Mouse (Mus musculus) midbrain, embryonic 14.5 days (tissue): Measurements from ENCODE around the gene Sh2d5. TPM values are rescaled to one million over a fixed set of nuclear protein-coding genes. Genes with fewer than 3 reads are reported as not detected.
A peak's percentile ranks its signal among the peaks of the same experiment; 100 is the strongest.

Experiments
- ATAC-seq: fragments of 200-750 bp; cut with Nextera tagmentation; 2 replicates; pipeline ENCODE4 v1.8.0; 2017; ENCODE audit warnings: moderate number of reproducible peaks, moderate library complexity; ENCODE audit not compliant: low FRiP score, low TSS enrichment
- DNase-seq: peaks from one replicate; pipeline ENCODE4 v3.0.0-alpha.2; 2015
- H3K27ac ChIP-seq: fragments of 300-500 bp; sonication (generic); replicated peaks from 2 replicates; pipeline ENCODE4 v1.5.1; 2014; ENCODE audit warnings: mild to moderate bottlenecking, low read depth, low read length, moderate library complexity
- H3K27me3 ChIP-seq: fragments of 300-500 bp; sonication (generic); 2 replicates; pipeline ENCODE4 v1.6.1; 2014; ENCODE audit warnings: low read length, control low read depth, mixed read lengths; ENCODE audit not compliant: control insufficient read depth, insufficient read depth
- H3K36me3 ChIP-seq: fragments of 300-500 bp; sonication (generic); 2 replicates; pipeline ENCODE4 v1.6.1; 2014; ENCODE audit warnings: low read length, control low read depth; ENCODE audit not compliant: control insufficient read depth, insufficient read depth
- H3K4me1 ChIP-seq: fragments of 300-500 bp; sonication (generic); 2 replicates; pipeline ENCODE4 v1.6.1; 2014; ENCODE audit warnings: mild to moderate bottlenecking, antibody characterized with exemption, low read length, control low read depth; ENCODE audit not compliant: control insufficient read depth, insufficient read depth
- H3K4me2 ChIP-seq: fragments of 300-500 bp; sonication (generic); 2 replicates; pipeline ENCODE4 v1.6.1; 2014; ENCODE audit warnings: mild to moderate bottlenecking, low read length, moderate library complexity
- H3K4me3 ChIP-seq: fragments of 300-500 bp; sonication (generic); replicated peaks from 2 replicates; pipeline ENCODE4 v1.5.1; 2014; ENCODE audit warnings: low read depth, low read length
- H3K9ac ChIP-seq: fragments of 300-500 bp; sonication (generic); replicated peaks from 2 replicates; pipeline ENCODE4 v1.6.1; 2014; ENCODE audit warnings: mild to moderate bottlenecking, low read length, moderate library complexity
- H3K9me3 ChIP-seq: fragments of 300-500 bp; sonication (generic); 2 replicates; pipeline ENCODE4 v1.6.1; 2016; ENCODE audit warnings: low read length, control low read depth, mixed read lengths; ENCODE audit not compliant: control insufficient read depth
- WGBS: fragments of 180-500 bp; shearing (Covaris S2); extraction: QIAGEN DNeasy Blood & Tissue Kit; methylation state at CpG from one replicate; pipeline ENCODE4 v1.1.7; 2014; 5-methylcytosine and 5-hydroxymethylcytosine counted together
- polyA plus RNA-seq: library from polyadenylated mRNA; unstranded; fragments of >200 nt; fragmentation: Nextera tagmentation; extraction: Ambion mirVana; gene quantifications from 2 replicates; pipeline ENCODE4 v1.2.1, GENCODE M21; 2014

Sh2d5 gene
- 7.7 and 9.4 TPM in 2 replicates for polyA plus RNA-seq

DNA sequence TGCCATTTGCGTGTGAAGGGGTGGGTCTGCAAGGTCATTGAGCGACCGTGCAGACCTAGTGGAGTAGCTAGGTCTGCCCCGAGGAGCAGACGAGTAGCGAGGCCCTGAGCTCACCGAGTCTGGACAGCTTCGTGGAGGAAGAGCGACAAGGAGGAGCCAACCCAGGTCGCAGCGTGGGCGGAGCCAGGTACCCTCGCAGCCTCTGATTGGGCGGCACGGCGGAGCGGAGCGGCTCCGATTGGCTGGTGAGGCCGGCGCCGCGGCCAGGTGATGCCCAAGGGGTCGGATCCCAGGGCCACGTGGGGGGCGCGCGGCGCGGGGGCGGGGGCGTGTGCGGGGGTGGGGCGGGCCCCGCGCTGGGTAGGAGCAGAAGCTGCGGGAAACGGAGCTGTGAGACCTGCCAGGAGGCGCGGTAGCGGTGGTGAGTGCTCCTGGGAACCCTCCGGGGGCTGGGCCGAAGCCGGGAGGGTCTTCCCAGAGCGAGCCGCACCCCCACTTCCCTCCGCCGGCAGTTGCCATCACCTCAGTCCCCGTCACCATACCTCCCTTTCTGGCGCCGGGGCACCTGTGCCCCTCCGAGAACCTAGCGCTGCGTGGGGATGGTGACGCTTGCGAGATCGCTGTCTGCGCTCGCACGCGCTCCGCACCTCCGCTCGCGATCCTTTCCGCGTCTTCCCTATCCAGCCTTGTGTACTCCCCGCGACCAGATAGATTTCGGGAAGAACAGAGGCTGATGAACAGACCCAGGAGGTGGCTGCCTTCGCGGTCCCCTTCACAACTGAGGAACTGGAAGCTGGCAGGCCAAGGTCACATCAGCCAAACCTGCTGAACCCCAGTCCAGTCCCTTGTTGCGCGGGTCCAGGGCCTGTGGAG is at the start of gene Sh2d5, which contains the start of gene Kif17:
Gene Sh2d5 (plus strand): TSS at position 316 of the 873 bp plus-strand sequence.
Gene Kif17 (plus strand): TSS at position 348 of the 873 bp plus-strand sequence.
- Histone ChIP-seq H3K27ac (peak within 1 kb of the TSS; percentile 60), H3K9me3 (no peaks in the 10 kb centered on the region), H3K36me3 (peaks cover 18% of the 10 kb centered on the region), H3K4me3 (peak within 1 kb of the TSS; percentile 58), H3K4me2 (peak within 1 kb of the TSS; percentile 95), H3K27me3 (peaks cover 10% of the 10 kb centered on the region; the same call in 1 of the 2 replicates), H3K9ac (peak within 1 kb of the TSS; percentile 63), H3K4me1 (peaks cover 30% of the 10 kb centered on the region)
- DNase-seq (peak; percentile 93), ATAC-seq (peak; percentile 90)
- under 1% methylated on average over 74 of the region's 74 CpGs for WGBS

DNA sequence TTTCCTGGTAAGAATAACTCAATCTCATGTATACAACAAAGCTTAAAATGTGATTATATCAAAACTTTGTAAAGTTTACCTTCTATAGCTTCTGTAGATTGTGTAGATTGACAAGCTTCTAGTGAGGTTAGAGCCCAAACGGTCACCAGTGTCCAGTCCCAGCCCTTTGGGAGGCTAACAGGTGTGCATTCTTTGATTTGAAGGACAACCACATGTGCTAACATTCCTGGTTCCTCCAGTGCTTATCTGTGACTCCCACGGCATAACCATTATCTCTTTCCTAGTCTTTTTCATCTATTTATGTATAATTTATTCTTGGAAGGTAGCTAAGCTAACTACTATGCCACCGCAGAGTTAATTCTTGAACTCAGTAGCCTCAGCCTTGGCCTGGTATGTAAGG is 49.4 kb upstream of the Sh2d5 start:
- Histone ChIP-seq H3K4me2 (no peak overlapping the region), H3K36me3 (peaks cover 92% of the 10 kb centered on the region), H3K4me1 (no peaks in the 10 kb centered on the region), H3K27me3 (no peaks in the 10 kb centered on the region), H3K27ac (no peak overlapping the region), H3K9me3 (no peaks in the 10 kb centered on the region), H3K9ac (no peak overlapping the region), H3K4me3 (no peak overlapping the region)
- WGBS, result 94% methylated on average over 3 of the region's 3 CpGs
- DNase-seq, result no peak
- ATAC-seq, result no peak

DNA sequence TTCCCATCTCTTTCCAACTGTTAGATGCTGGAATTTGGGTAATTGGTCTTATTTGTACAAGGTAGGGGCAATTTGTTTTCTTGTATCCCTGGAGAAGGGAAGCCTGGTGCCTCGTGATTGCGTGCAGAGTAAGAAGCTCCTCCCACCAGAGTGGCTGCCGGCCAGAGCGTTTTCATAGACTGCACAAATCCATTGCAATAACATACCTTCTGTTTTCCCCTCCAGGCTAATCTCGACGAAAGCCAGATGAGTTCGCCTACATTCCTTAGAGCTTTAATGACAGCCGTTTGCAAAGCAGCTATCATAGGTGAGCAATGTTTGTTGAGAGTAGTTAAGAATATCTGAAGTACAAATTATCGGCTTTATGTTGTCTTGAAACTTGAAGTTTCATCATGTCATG is 48.5 kb upstream of the Sh2d5 start:
- no peak overlapping the region for H3K4me2 ChIP-seq
- 90% methylated on average over 9 of the region's 9 CpGs for WGBS
- H3K27me3 ChIP-seq, result no peaks in the 10 kb centered on the region
- no peaks in the 10 kb centered on the region for H3K9me3 ChIP-seq
- no peak overlapping the region for H3K9ac ChIP-seq
- peaks cover 91% of the 10 kb centered on the region for H3K36me3 ChIP-seq
- H3K4me3 ChIP-seq, result no peak overlapping the region
- no peaks in the 10 kb centered on the region for H3K4me1 ChIP-seq
- no peak for DNase-seq
- no peak for ATAC-seq
- H3K27ac ChIP-seq, result no peak overlapping the region

DNA sequence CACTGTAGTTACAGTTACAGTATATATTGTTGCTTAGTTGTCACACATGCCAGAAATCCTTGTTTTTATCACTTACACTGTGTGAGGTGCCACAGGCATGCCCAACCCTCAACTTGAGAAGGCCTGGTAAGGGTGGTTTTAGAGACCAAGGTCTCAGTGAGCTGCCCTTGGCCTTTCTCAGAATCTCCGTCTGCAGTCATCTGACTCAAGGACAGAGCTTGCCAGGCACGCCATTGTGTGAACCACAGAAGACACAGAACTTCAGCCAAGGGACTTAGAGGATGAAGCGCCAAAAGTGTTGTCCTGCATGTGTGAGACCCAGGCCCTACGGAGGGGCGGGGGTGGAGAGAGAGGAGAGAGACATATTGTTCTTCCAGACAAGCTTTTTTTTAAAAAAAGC is 40.1 kb upstream of the Sh2d5 start:
- no peak overlapping the region for H3K4me2 ChIP-seq
- H3K4me3 ChIP-seq, result no peak overlapping the region
- no peaks in the 10 kb centered on the region for H3K4me1 ChIP-seq
- 90% methylated on average over 5 of the region's 5 CpGs for WGBS
- no peak overlapping the region for H3K9ac ChIP-seq
- no peaks in the 10 kb centered on the region for H3K27me3 ChIP-seq
- no peak overlapping the region for H3K27ac ChIP-seq
- no peak for ATAC-seq
- no peaks in the 10 kb centered on the region for H3K9me3 ChIP-seq
- peaks cover 48% of the 10 kb centered on the region for H3K36me3 ChIP-seq
- no peak for DNase-seq

DNA sequence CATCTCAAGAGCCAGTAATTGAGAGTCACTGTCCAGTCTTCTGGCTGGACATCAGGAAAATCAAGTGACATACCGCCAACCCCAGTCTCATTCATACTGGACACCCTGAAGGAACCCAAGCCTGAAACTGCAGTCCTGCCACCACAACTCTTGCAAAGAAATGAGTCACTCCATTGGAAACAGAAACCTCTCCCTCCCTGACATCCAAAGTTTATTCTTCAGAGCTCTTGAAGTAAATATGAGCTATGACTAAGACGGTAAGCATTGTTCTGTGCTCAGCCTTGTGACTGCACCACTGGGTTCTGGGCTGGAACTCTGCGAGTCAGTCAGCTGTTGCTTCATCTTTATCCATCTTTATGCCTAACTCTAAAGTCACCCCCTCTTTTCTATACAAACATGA is 36.3 kb upstream of the Sh2d5 start:
- no peak for ATAC-seq

DNA sequence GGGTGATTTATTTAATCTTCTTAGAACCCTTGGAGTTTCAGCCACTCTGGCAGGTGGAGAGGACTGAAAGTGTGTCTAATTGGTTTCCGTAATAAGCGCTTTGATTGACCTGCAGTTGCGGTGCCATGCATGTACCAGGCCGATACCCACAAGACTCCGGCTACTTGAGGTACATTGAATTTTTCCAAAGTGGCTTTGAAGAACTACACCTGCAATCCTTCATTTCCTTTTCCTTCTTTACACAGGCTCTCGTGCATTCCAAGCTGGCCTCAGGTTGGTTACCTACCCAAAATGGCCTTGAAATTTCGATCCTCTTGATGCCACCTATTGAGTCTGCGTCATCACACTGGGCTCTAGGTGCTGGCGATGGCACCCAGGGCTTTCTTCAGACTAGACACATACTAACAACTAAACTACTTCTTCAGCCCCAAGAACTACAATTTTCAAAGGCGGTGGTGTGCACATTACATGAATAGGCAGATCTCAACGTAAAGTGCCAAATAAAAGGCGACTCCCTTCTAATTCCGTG is 34.5 kb upstream of the Sh2d5 start:
- H3K27me3 ChIP-seq, result no peaks in the 10 kb centered on the region
- peak overlapping the region; percentile 100 for H3K27ac ChIP-seq
- H3K4me1 ChIP-seq, result peaks cover 23% of the 10 kb centered on the region
- no peaks in the 10 kb centered on the region for H3K9me3 ChIP-seq
- H3K4me3 ChIP-seq, result peak overlapping the region; percentile 94
- H3K9ac ChIP-seq, result peak overlapping the region; percentile 99
- H3K4me2 ChIP-seq, result peak overlapping the region; percentile 78
- DNase-seq (peak; percentile 8), ATAC-seq (no peak)
- peaks cover 10% of the 10 kb centered on the region; the same call in 1 of the 2 replicates for H3K36me3 ChIP-seq
- 41% methylated on average over 13 of the region's 13 CpGs for WGBS

More for the DNA sequence above, 36.3 kb upstream of the Sh2d5 start:
- Histone ChIP-seq H3K9ac (no peak overlapping the region), H3K9me3 (no peaks in the 10 kb centered on the region), H3K4me2 (no peak overlapping the region), H3K27ac (no peak overlapping the region), H3K27me3 (no peaks in the 10 kb centered on the region), H3K36me3 (peaks cover 21% of the 10 kb centered on the region), H3K4me1 (peaks cover 15% of the 10 kb centered on the region), H3K4me3 (no peak overlapping the region)
- DNase-seq, result no peak
- WGBS, result 87% methylated on average over 3 of the region's 3 CpGs

DNA sequence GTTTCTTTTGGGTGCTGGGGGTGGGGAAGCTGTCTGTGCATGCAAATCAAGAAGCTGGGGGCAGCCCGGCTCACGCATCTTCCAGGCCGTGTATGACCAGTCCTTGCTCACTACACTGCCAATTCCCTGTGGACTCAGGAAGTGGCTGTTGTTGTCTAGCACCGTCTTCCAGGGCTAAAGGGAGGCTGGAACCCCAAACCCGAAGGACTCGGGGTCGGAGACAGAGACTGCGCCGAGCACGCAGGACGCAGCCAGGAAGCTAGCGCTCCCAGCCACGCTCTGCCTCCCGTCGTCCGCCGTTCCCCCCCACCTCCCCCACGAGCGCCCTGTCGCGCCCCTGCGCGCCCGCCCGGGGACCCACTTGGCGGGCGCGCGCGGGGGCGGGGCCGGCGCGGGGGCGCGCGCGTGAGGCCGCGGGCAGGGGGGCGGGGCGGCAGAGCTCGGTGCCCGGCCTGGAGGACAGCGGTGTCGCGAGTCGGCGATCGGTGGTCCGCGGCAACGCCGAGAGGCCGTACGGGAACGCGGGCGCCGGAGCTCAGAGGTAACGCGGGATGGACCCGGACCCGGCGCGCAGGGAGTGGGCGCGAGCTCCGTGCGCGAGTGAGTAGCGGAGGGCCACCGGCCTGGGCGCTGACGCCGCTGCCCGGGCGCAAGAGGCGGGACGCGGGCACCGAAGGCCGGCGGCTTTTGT is 33.9 kb upstream of the Sh2d5 start, which contains the start of gene Hp1bp3:
Gene Hp1bp3 (plus strand): TSS at position 97 of the 691 bp plus-strand sequence.
- WGBS, result 1% methylated on average over 79 of the region's 84 CpGs
- H3K4me2 ChIP-seq, result peak within 1 kb of the TSS; percentile 92
- peak; percentile 84 for ATAC-seq

DNA sequence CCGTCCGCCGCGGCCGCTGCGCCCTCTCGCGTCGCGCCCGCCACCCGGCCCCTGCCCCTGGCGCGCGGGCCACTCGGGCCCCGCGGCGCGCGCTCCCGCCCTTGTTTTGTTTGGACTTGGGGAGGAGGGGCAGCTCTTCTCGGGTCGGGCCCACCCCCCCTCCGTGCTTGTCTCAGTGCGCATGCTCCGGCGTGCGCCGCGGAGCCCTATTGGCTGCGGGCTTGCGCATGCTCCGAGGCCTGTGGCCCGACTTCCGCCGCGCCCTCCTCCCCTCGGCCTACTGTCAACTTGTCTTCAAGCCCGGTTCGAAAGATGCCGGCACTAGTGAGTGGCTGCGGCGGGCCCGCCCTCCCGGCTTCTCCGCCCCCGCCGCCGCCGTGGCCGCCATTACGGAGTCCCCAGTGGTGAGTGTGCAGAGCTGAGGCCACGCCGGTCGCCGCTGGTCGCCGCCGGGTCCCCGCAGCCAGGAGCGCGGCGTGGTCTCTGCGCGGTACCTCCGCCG is 33.3 kb upstream of the Sh2d5 start:
- Histone ChIP-seq H3K27me3 (no peaks in the 10 kb centered on the region), H3K4me2 (peak overlapping the region; percentile 92), H3K4me1 (peaks cover 23% of the 10 kb centered on the region), H3K36me3 (peaks cover 8% of the 10 kb centered on the region), H3K9ac (peak overlapping the region; percentile 99), H3K27ac (peak overlapping the region; percentile 100), H3K9me3 (no peaks in the 10 kb centered on the region), H3K4me3 (peak overlapping the region; percentile 94)
- peak; percentile 99 for DNase-seq
- peak; percentile 95 for ATAC-seq
- WGBS, result under 1% methylated on average over 58 of the region's 68 CpGs

More for the DNA sequence above, 33.9 kb upstream of the Sh2d5 start, which contains the start of gene Hp1bp3:
- Histone ChIP-seq H3K4me3 (peak within 1 kb of the TSS; percentile 94), H3K9ac (peak within 1 kb of the TSS; percentile 99), H3K27me3 (no peaks in the 10 kb centered on the region), H3K36me3 (peaks cover 8% of the 10 kb centered on the region; the same call in 1 of the 2 replicates), H3K4me1 (peaks cover 23% of the 10 kb centered on the region), H3K27ac (peak within 1 kb of the TSS; percentile 100), H3K9me3 (no peaks in the 10 kb centered on the region)
- peak; percentile 93 for DNase-seq
